Mouse (Mus musculus) MEL (cell line): ENCODE data around the gene Acaca. TPM values are rescaled to one million over a fixed set of nuclear protein-coding genes. Genes with fewer than 3 reads are reported as not detected.

Experiments used
- DNase-seq: peaks from one replicate; pipeline ENCODE4 v3.0.0; 2011; ENCODE audit warnings: low read depth, low spot score
- H3K27ac ChIP-seq: 2 replicates; pipeline ENCODE4 v1.5.1; 2012; ENCODE audit warnings: low read depth, mild to moderate bottlenecking, control low read depth, low read length, moderate library complexity; ENCODE audit not compliant: control insufficient read depth
- H3K27me3 ChIP-seq, 2 experiments: fragments of 150-350 bp in 1 of 2; sonication (generic) in 1 of 2; 2 replicates each; pipeline ENCODE4 v1.6.1; 2012; ENCODE audit warnings: low read length in 2 of 2, mild to moderate bottlenecking in 2 of 2, improper control_type of control experiment in 1 of 2, moderate library complexity in 1 of 2; ENCODE audit not compliant: insufficient read depth in 2 of 2, control insufficient read depth in 1 of 2
- H3K36me3 ChIP-seq, 2 experiments: 2 replicates each; pipeline ENCODE4 v1.6.1; 2012 to 2014; ENCODE audit warnings: low read length in 2 of 2, improper control_type of control experiment in 1 of 2, inconsistent platforms in 1 of 2, mild to moderate bottlenecking in 1 of 2; ENCODE audit not compliant: insufficient read depth in 2 of 2, control insufficient read depth in 1 of 2
- H3K4me1 ChIP-seq, 2 experiments: fragments of 150-350 bp in 1 of 2; sonication (generic) in 1 of 2; 2 replicates each; pipeline ENCODE4 v1.6.1; 2012; ENCODE audit warnings: low read length in 2 of 2, improper control_type of control experiment in 1 of 2, mild to moderate bottlenecking in 1 of 2; ENCODE audit not compliant: insufficient read depth in 2 of 2, control insufficient read depth in 1 of 2
- H3K4me3 ChIP-seq, 2 experiments: fragments of 150-350 bp in 1 of 2; sonication (generic) in 1 of 2; 2 replicates each; pipeline ENCODE4 v1.5.1; 2012; ENCODE audit warnings: low read depth in 2 of 2, low read length in 2 of 2, mild to moderate bottlenecking in 2 of 2, moderate library complexity in 2 of 2, control low read depth in 1 of 2, improper control_type of control experiment in 1 of 2; ENCODE audit not compliant: control insufficient read depth in 1 of 2, insufficient read depth in 1 of 2
- H3K79me2 ChIP-seq: 2 replicates; pipeline ENCODE4 v1.6.1; 2012; ENCODE audit warnings: mild to moderate bottlenecking, low read length, moderate library complexity; ENCODE audit not compliant: control insufficient read depth, poor library complexity, insufficient read depth
- H3K9ac ChIP-seq: 2 replicates; pipeline ENCODE4 v1.6.1; 2012; ENCODE audit warnings: low read depth, mild to moderate bottlenecking, control low read depth, low read length, moderate library complexity; ENCODE audit not compliant: control insufficient read depth, poor library complexity, severe bottlenecking
- H3K9me3 ChIP-seq: fragments of 150-350 bp; sonication (generic); replicated peaks from 2 replicates; pipeline ENCODE4 v1.6.1; 2012; ENCODE audit warnings: mild to moderate bottlenecking, low read length, improper control_type of control experiment, moderate library complexity; ENCODE audit not compliant: insufficient read depth
- E2F4 ChIP-seq: IDR thresholded peaks from 2 replicates; pipeline ENCODE4 v1.6.1; 2011; ENCODE audit warnings: low read depth, low read length, improper control_type of control experiment, borderline replicate concordance
- EP300 ChIP-seq, 2 experiments: IDR thresholded peaks; 2 replicates each; pipeline ENCODE4 v1.6.1; 2011; ENCODE audit warnings: improper control_type of control experiment in 2 of 2, low read length in 2 of 2, low read depth in 1 of 2, mild to moderate bottlenecking in 1 of 2
- GABPA ChIP-seq: IDR thresholded peaks from 2 replicates; pipeline ENCODE4 v1.6.1; 2012; ENCODE audit warnings: low read depth, mild to moderate bottlenecking, inconsistent platforms, low read length, improper control_type of control experiment, moderate library complexity
- MAZ ChIP-seq: IDR thresholded peaks from 2 replicates; pipeline ENCODE4 v1.6.1; 2012; ENCODE audit warnings: low read depth, mild to moderate bottlenecking, inconsistent platforms, low read length, improper control_type of control experiment
- MYC ChIP-seq: IDR thresholded peaks from 2 replicates; pipeline ENCODE4 v1.6.1; 2011; ENCODE audit warnings: low read depth, mild to moderate bottlenecking, low read length, improper control_type of control experiment, moderate library complexity
- POLR2AphosphoS2 ChIP-seq: IDR thresholded peaks from 2 replicates; pipeline ENCODE4 v1.6.1; 2011; ENCODE audit warnings: low read length, improper control_type of control experiment
- RCOR1 ChIP-seq: IDR thresholded peaks from 2 replicates; pipeline ENCODE4 v1.6.1; 2012; ENCODE audit warnings: low read depth, mild to moderate bottlenecking, inconsistent platforms, low read length, improper control_type of control experiment
- SMC3 ChIP-seq: IDR thresholded peaks from 2 replicates; pipeline ENCODE4 v1.6.1; 2011; ENCODE audit warnings: low read depth, low read length, improper control_type of control experiment
- TCF12 ChIP-seq: IDR thresholded peaks from 2 replicates; pipeline ENCODE4 v1.6.1; 2014; ENCODE audit warnings: low read depth, mild to moderate bottlenecking, inconsistent platforms, low read length, improper control_type of control experiment, moderate library complexity
- USF1 ChIP-seq: IDR thresholded peaks from 2 replicates; pipeline ENCODE4 v1.6.1; 2014; ENCODE audit warnings: low read depth, mild to moderate bottlenecking, inconsistent platforms, low read length, improper control_type of control experiment, moderate library complexity
- ZKSCAN1 ChIP-seq: IDR thresholded peaks from 2 replicates; pipeline ENCODE4 v1.6.1; 2012; ENCODE audit warnings: low read depth, mild to moderate bottlenecking, inconsistent platforms, low read length, improper control_type of control experiment, moderate library complexity
- ZNF384 ChIP-seq: IDR thresholded peaks from 2 replicates; pipeline ENCODE4 v1.6.1; 2012; ENCODE audit warnings: low read depth, mild to moderate bottlenecking, inconsistent platforms, low read length, improper control_type of control experiment
- polyA plus RNA-seq, 2 experiments: library from polyadenylated mRNA; stranded (reverse) in 1 of 2; unstranded in 1 of 2; fragments of >175 nt in 1 of 2; fragments of >200 nt in 1 of 2; gene quantifications; 2 replicates each; pipeline versions ENCODE4 v1.2.1 to v1.2.4; 2012; ENCODE audit warnings: low replicate concordance in 2 of 2, low read depth in 1 of 2; ENCODE audit not compliant: insufficient read length in 2 of 2, insufficient read depth in 1 of 2, missing spikeins in 1 of 2
- total RNA-seq: library from RNA; depleted of rRNA; stranded (reverse); fragments of 300-350 nt; gene quantifications from 2 replicates; pipeline ENCODE4 v1.2.3, GENCODE M21; 2012

Acaca gene
- total and polyA plus RNA-seq, 3 experiments: 32.0 to 52.0 (median 33.9) TPM

DNA sequence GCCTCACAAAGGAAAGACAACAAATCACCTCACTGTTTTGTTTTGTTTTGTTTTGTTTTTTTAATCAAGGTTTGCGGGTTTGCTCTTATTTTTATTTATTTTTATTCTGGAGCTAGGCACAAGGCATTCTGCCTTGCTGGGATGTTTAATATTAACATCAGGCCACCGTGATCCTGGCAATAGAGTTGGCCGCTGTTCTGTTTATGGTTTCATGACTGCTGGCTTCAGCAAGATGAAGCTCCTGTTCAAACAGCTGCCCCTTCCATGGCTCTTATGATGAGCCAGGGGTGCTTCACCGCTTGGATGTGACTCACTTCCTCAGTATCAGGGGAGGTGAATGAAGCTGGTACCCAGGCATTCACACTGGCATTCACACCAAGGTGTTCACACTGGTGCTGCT lies 300.9 kb downstream of the Acaca start:
- no peak overlapping the region for H3K4me3 ChIP-seq
- no peak overlapping the region for H3K27ac ChIP-seq
- H3K4me1 ChIP-seq: no peaks in the 10 kb centered on the region
- no peaks in the 10 kb centered on the region for H3K27me3 ChIP-seq
- peaks cover 0 to 23% of the 10 kb centered on the region in 2 experiments; a peak in 2 of 4 replicates for H3K36me3 ChIP-seq
- H3K79me2 ChIP-seq: no peaks in the 10 kb centered on the region
- no peak for TF ChIP-seq ZNF384
- no peak for TF ChIP-seq EP300 (IDR thresholded peaks at IDR 0.05; ENCODE audit: low read depth in 1 of 2, low read length in 2 of 2)
- no peak for TF ChIP-seq ZKSCAN1
- no peak for TF ChIP-seq MAZ
- TF ChIP-seq SMC3: no peak
- TF ChIP-seq E2F4: no peak
- H3K9ac ChIP-seq: no peak overlapping the region
- no peak for DNase-seq
- H3K9me3 ChIP-seq: no peaks in the 10 kb centered on the region

DNA sequence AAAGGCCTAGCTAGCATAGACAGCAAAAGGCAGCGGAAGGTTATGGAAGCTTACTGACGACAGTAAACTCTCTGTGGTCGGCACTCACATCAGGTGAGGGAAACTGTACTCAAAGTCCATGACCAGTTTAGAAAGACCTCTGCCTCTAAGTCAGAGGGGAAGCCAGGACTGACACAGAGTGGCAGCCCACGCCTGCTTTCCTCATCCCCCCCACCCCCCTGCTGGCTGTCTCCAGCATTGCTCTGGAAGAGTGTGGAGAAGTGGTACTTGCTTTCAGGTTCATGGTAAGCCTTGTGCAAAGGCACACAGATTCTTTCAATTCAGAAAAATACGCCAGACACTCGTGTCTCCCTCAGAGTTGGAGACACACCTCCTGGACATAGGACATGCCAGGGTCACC lies 305.4 kb downstream of the Acaca start:
- Histone ChIP-seq H3K27ac (no peak overlapping the region), H3K4me1 (no peaks in the 10 kb centered on the region), H3K36me3 (peaks cover 0 to 47% of the 10 kb centered on the region in 2 experiments; a peak in 2 of 4 replicates), H3K79me2 (no peaks in the 10 kb centered on the region), H3K9ac (no peak overlapping the region), H3K27me3 (no peaks in the 10 kb centered on the region), H3K9me3 (no peaks in the 10 kb centered on the region), H3K4me3 (no peak overlapping the region)
- TF ChIP-seq TCF12 (no peak), RCOR1 (no peak), GABPA (no peak), MYC (no peak)
- DNase-seq: no peak

DNA sequence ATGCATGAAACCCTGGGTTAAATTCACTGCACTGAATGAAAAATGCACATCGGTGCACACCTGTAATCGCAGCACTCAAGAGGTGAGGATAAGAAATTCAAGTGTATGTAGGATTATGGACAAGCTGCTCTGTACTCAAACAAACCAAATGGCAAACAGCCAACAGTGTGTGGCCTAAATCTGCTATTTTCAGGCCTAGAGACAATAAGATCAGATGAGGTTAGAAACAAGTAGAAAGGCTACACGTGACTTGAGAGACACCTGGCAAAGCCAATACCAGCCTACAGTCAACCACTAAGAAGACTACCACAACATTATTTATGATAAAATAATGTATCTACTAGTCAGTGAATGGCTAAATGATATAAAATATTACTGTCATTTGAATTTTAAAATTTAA lies 310.9 kb downstream of the Acaca start:
- Histone ChIP-seq H3K36me3 (peaks cover 6 to 66% of the 10 kb centered on the region in 2 experiments), H3K4me3 (no peak overlapping the region), H3K79me2 (no peaks in the 10 kb centered on the region), H3K4me1 (peaks cover 0 to 5% of the 10 kb centered on the region in 2 experiments; a peak in 2 of 4 replicates), H3K27ac (no peak overlapping the region), H3K27me3 (no peaks in the 10 kb centered on the region), H3K9ac (no peak overlapping the region), H3K9me3 (no peaks in the 10 kb centered on the region)
- peak; percentile 73; the same call in 1 of the 2 replicates for TF ChIP-seq USF1
- no peak for TF ChIP-seq POLR2AphosphoS2
- peak; percentile 46 for DNase-seq
